Mouse (Mus musculus): ENCODE results near the gene Gpc5. TPM values are rescaled to one million over a fixed set of nuclear protein-coding genes. Genes with fewer than 3 reads are reported as not detected.
A peak's percentile ranks its signal among the peaks of the same experiment; 100 is the strongest.

The Gpc5 gene
- total and polyA plus RNA-seq, 2 experiments from 2014 or later = 8.2 to 8.7 TPM

GRCm38 (mm10) chr14:116137330-116137729 lies 1045.3 kb downstream of the Gpc5 start:
- ATAC-seq (no peak), DNase-seq (no peak)
- 24% methylated on average over 5 of the region's 5 CpGs for WGBS
- H3K4me3 ChIP-seq (ENCODE audit: low read depth, low read length) = no peak overlapping the region
- TF ChIP-seq CTCF (IDR thresholded peaks at IDR 0.05; ENCODE audit: low read depth) = no peak
- H3K27ac ChIP-seq (ENCODE audit: low read depth, low read length) = no peak overlapping the region
- H3K9me3 ChIP-seq (ENCODE audit: low read length) = no peaks in the 10 kb centered on the region
- H3K36me3 ChIP-seq (ENCODE audit: insufficient read depth) = no peaks in the 10 kb centered on the region
- no peak overlapping the region for H3K9ac ChIP-seq
- no peaks in the 10 kb centered on the region for H3K27me3 ChIP-seq (ENCODE audit: insufficient read depth, low read length)
- no peaks in the 10 kb centered on the region for H3K4me1 ChIP-seq (ENCODE audit: insufficient read depth)
- H3K4me2 ChIP-seq (ENCODE audit: low read depth) = no peak overlapping the region

- H3K4me3 ChIP-seq (ENCODE audit: low read depth, low read length) = no peak overlapping the region
- TF ChIP-seq CTCF (IDR thresholded peaks at IDR 0.05; ENCODE audit: low read depth) = no peak
- no peaks in the 10 kb centered on the region for H3K27me3 ChIP-seq (ENCODE audit: insufficient read depth, low read length)
- ATAC-seq (no peak), DNase-seq (no peak)
- H3K9ac ChIP-seq = no peak overlapping the region
- H3K4me1 ChIP-seq (ENCODE audit: insufficient read depth) = no peaks in the 10 kb centered on the region
- no peaks in the 10 kb centered on the region for H3K9me3 ChIP-seq (ENCODE audit: low read length)
- WGBS = 49% methylated on average over 1 of the region's 1 CpGs
- no peak overlapping the region for H3K27ac ChIP-seq (ENCODE audit: low read depth, low read length)
- H3K36me3 ChIP-seq (ENCODE audit: insufficient read depth) = no peaks in the 10 kb centered on the region
- no peak overlapping the region for H3K4me2 ChIP-seq (ENCODE audit: low read depth)
Observed at GRCm38 (mm10) chr14:116137772-116138171, 1045.8 kb downstream of the Gpc5 start.

- ATAC-seq (no peak), DNase-seq (no peak)
- H3K9me3 ChIP-seq (ENCODE audit: low read length) = no peaks in the 10 kb centered on the region
- 21% methylated on average over 2 of the region's 2 CpGs for WGBS
- H3K36me3 ChIP-seq (ENCODE audit: insufficient read depth) = no peaks in the 10 kb centered on the region
- no peak overlapping the region for H3K27ac ChIP-seq (ENCODE audit: low read depth, low read length)
- no peak overlapping the region for H3K9ac ChIP-seq
- TF ChIP-seq CTCF (IDR thresholded peaks at IDR 0.05; ENCODE audit: low read depth) = no peak
- H3K4me2 ChIP-seq (ENCODE audit: low read depth) = no peak overlapping the region
- H3K4me3 ChIP-seq (ENCODE audit: low read depth, low read length) = no peak overlapping the region
- no peaks in the 10 kb centered on the region for H3K27me3 ChIP-seq (ENCODE audit: insufficient read depth, low read length)
- no peaks in the 10 kb centered on the region for H3K4me1 ChIP-seq (ENCODE audit: insufficient read depth)
Observed at GRCm38 (mm10) chr14:116162586-116162985, 1070.6 kb downstream of the Gpc5 start.

GRCm38 (mm10) chr14:116167401-116167800 lies 1075.4 kb downstream of the Gpc5 start:
- Histone ChIP-seq H3K4me3 (ENCODE audit: low read depth, low read length) (no peak overlapping the region), H3K27me3 (ENCODE audit: insufficient read depth, low read length) (no peaks in the 10 kb centered on the region), H3K4me1 (ENCODE audit: insufficient read depth) (no peaks in the 10 kb centered on the region), H3K9ac (no peak overlapping the region), H3K27ac (ENCODE audit: low read depth, low read length) (no peak overlapping the region), H3K36me3 (ENCODE audit: insufficient read depth) (no peaks in the 10 kb centered on the region), H3K4me2 (ENCODE audit: low read depth) (no peak overlapping the region), H3K9me3 (ENCODE audit: low read length) (no peaks in the 10 kb centered on the region)
- ATAC-seq (no peak), DNase-seq (no peak)
- TF ChIP-seq CTCF (IDR thresholded peaks at IDR 0.05; ENCODE audit: low read depth) = no peak

DNA sequence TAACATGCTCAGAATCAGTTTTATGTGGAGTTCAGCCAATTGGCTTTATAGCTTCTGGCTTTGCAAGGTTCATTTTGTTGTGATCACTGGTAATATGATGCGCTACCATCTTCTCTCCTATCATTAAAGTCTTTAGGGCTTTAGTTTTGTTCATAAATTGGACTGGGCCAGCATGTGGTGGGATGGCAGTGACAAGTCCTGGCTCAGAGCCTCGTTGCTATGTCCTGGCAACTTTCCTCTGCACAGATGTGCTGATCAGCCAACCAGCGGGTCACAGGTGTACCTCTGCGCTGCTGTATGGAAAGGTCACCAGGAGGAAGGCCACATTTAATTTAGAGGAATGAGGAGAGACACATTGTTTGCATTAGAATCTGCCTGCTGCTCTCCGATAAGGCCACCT lies 1077.1 kb downstream of the Gpc5 start:
- Histone ChIP-seq H3K36me3 (ENCODE audit: insufficient read depth) (no peaks in the 10 kb centered on the region), H3K4me1 (ENCODE audit: insufficient read depth) (no peaks in the 10 kb centered on the region), H3K9ac (no peak overlapping the region), H3K27ac (ENCODE audit: low read depth, low read length) (no peak overlapping the region), H3K9me3 (ENCODE audit: low read length) (no peaks in the 10 kb centered on the region), H3K27me3 (ENCODE audit: insufficient read depth, low read length) (no peaks in the 10 kb centered on the region), H3K4me3 (ENCODE audit: low read depth, low read length) (no peak overlapping the region), H3K4me2 (ENCODE audit: low read depth) (no peak overlapping the region)
- WGBS = 58% methylated on average over 5 of the region's 5 CpGs
- DNase-seq (no peak), ATAC-seq (no peak)
- TF ChIP-seq CTCF (IDR thresholded peaks at IDR 0.05; ENCODE audit: low read depth) = no peak

DNA sequence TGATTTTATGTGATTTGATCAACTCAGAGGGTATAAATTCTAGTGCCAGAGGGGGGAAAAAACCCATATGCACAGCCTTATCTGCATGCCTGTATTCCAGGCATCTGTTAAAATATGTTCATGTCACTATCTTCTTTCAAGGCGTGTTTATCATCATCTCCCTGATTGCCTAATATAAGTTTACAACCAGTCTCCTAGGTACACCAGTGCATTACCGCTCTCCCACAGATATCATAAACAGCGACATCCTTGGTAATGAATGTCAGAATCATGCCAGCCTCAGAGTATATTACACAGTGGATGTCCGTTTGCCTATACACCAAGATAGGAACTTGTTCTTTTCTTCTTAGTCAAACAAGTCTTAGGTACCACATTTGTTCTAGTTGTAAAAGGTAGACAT lies 1095.0 kb downstream of the Gpc5 start:
- no peak for ATAC-seq
- Histone ChIP-seq H3K4me3 (ENCODE audit: low read depth, low read length) (no peak overlapping the region), H3K27me3 (ENCODE audit: insufficient read depth, low read length) (no peaks in the 10 kb centered on the region), H3K9ac (no peak overlapping the region), H3K9me3 (ENCODE audit: low read length) (no peaks in the 10 kb centered on the region), H3K36me3 (ENCODE audit: insufficient read depth) (no peaks in the 10 kb centered on the region), H3K27ac (ENCODE audit: low read depth, low read length) (no peak overlapping the region), H3K4me2 (ENCODE audit: low read depth) (no peak overlapping the region), H3K4me1 (ENCODE audit: insufficient read depth) (no peaks in the 10 kb centered on the region)
- WGBS = 88% methylated on average over 4 of the region's 4 CpGs
- TF ChIP-seq CTCF (IDR thresholded peaks at IDR 0.05; ENCODE audit: low read depth) = no peak
- DNase-seq = no peak

DNA sequence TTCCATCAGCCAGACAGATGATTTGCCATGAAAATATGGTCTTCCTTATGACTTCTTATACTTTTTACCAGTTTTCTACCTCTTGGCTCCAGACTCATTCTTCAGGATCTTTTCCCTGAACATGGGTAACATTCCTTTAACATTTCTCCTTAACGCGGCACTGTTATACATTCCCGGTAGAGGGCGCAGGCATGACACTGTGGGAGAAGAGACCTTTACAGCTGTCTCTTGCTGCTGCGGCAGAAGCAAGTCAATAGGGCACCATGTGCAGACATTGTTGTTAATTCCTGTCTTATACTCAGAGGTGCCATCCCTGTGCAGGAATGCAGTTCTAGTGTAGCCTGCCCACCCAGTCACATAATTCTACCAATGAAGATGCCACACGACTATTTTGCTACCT lies 1115.0 kb downstream of the Gpc5 start:
- Histone ChIP-seq H3K4me3 (ENCODE audit: low read depth, low read length) (no peak overlapping the region), H3K36me3 (ENCODE audit: insufficient read depth) (no peaks in the 10 kb centered on the region), H3K9ac (no peak overlapping the region), H3K4me2 (ENCODE audit: low read depth) (no peak overlapping the region), H3K4me1 (ENCODE audit: insufficient read depth) (no peaks in the 10 kb centered on the region), H3K9me3 (ENCODE audit: low read length) (no peaks in the 10 kb centered on the region), H3K27me3 (ENCODE audit: insufficient read depth, low read length) (no peaks in the 10 kb centered on the region), H3K27ac (ENCODE audit: low read depth, low read length) (no peak overlapping the region)
- DNase-seq = no peak
- peak; percentile 57 for TF ChIP-seq CTCF (IDR thresholded peaks at IDR 0.05; ENCODE audit: low read depth)
- WGBS = 26% methylated on average over 6 of the region's 6 CpGs
- no peak for ATAC-seq

- no peak overlapping the region for H3K4me3 ChIP-seq (ENCODE audit: low read depth, low read length)
- no peak overlapping the region for H3K27ac ChIP-seq (ENCODE audit: low read depth, low read length)
- no peak for TF ChIP-seq CTCF (IDR thresholded peaks at IDR 0.05; ENCODE audit: low read depth)
- H3K4me1 ChIP-seq (ENCODE audit: insufficient read depth) = no peaks in the 10 kb centered on the region
- H3K9ac ChIP-seq = no peak overlapping the region
- no peaks in the 10 kb centered on the region for H3K27me3 ChIP-seq (ENCODE audit: insufficient read depth, low read length)
- H3K9me3 ChIP-seq (ENCODE audit: low read length) = no peaks in the 10 kb centered on the region
- no peak overlapping the region for H3K4me2 ChIP-seq (ENCODE audit: low read depth)
- 97% methylated on average over 3 of the region's 3 CpGs for WGBS
- no peak for DNase-seq
- no peaks in the 10 kb centered on the region for H3K36me3 ChIP-seq (ENCODE audit: insufficient read depth)
- no peak for ATAC-seq
Observed at GRCm38 (mm10) chr14:116208581-116208980, 1116.6 kb downstream of the Gpc5 start.

Data from forebrain, postnatal 0 days (tissue).